Mouse (Mus musculus): ENCODE results near the gene Pex26.

DNA sequence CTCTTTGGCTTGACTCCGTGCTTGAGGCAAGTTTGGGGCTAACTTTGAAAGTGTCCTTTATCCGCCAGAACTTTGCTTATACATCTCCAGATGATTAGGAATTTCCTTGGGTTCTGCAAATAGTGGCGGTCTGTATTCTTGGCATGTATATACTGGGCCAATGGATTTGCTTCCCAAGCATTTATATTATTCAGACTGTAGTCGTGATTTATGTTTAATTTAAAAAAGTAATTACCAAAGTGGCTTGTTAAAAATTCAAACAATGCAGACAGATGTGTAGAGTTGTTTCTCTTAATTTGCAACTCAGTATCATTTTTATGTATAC lies 62.5 kb downstream of the Pex26 start:
- no peak for TF ChIP-seq CTCF (IDR thresholded peaks at IDR 0.05; ENCODE audit: low read depth)
- TF ChIP-seq EP300 (optimal IDR thresholded peaks at IDR 0.05), result no peak

All from stomach, postnatal 0 days (tissue).